Mouse (Mus musculus): Measurements from ENCODE around the gene Spred2.

Gene Spred2

GRCm38 (mm10) chr11:19983298-19983697, 59.1 kb downstream of the Spred2 start:
- DNase-seq (ENCODE audit: inconsistent ontology term), result no peak

- no peak for DNase-seq (ENCODE audit: inconsistent ontology term)
Observed at GRCm38 (mm10) chr11:19984029-19984428, 59.9 kb downstream of the Spred2 start.

- DNase-seq (ENCODE audit: inconsistent ontology term), result no peak
Observed at GRCm38 (mm10) chr11:19985283-19985854, 61.2 kb downstream of the Spred2 start.

- no peak for DNase-seq (ENCODE audit: inconsistent ontology term)
Observed at GRCm38 (mm10) chr11:19986443-19986861, 62.3 kb downstream of the Spred2 start.

- peak; percentile 55 for DNase-seq (ENCODE audit: inconsistent ontology term)
Observed at GRCm38 (mm10) chr11:19986871-19987755, 62.9 kb downstream of the Spred2 start.

- no peak for DNase-seq (ENCODE audit: inconsistent ontology term)
Observed at GRCm38 (mm10) chr11:19987756-19988091, 63.5 kb downstream of the Spred2 start.

- no peak for DNase-seq (ENCODE audit: inconsistent ontology term)
Observed at GRCm38 (mm10) chr11:19988224-19988623, 64.0 kb downstream of the Spred2 start.

- no peak for DNase-seq (ENCODE audit: inconsistent ontology term)
Observed at GRCm38 (mm10) chr11:19988631-19989030, 64.5 kb downstream of the Spred2 start.

GRCm38 (mm10) chr11:19989141-19989910, 65.2 kb downstream of the Spred2 start:
- DNase-seq (ENCODE audit: inconsistent ontology term), result no peak

GRCm38 (mm10) chr11:19990731-19991130, 66.6 kb downstream of the Spred2 start:
- DNase-seq (ENCODE audit: inconsistent ontology term), result no peak

GRCm38 (mm10) chr11:19991303-19991976, 67.3 kb downstream of the Spred2 start:
- no peak for DNase-seq (ENCODE audit: inconsistent ontology term)

- DNase-seq (ENCODE audit: inconsistent ontology term), result no peak
Observed at GRCm38 (mm10) chr11:19992341-19993281, 68.4 kb downstream of the Spred2 start.

- no peak for DNase-seq (ENCODE audit: inconsistent ontology term)
Observed at GRCm38 (mm10) chr11:19993753-19994152, 69.6 kb downstream of the Spred2 start.

GRCm38 (mm10) chr11:19994262-19994790, 70.2 kb downstream of the Spred2 start:
- DNase-seq (ENCODE audit: inconsistent ontology term), result no peak

GRCm38 (mm10) chr11:19997940-19998339, 73.8 kb downstream of the Spred2 start:
- peak; percentile 31 for DNase-seq (ENCODE audit: inconsistent ontology term)

- no peak for DNase-seq (ENCODE audit: inconsistent ontology term)
Observed at GRCm38 (mm10) chr11:20002883-20003282, 78.7 kb downstream of the Spred2 start.

- DNase-seq (ENCODE audit: inconsistent ontology term), result no peak
Observed at GRCm38 (mm10) chr11:20007701-20008100, 83.5 kb downstream of the Spred2 start.

GRCm38 (mm10) chr11:20011210-20011978, 87.2 kb downstream of the Spred2 start:
- DNase-seq (ENCODE audit: inconsistent ontology term), result no peak

GRCm38 (mm10) chr11:20013366-20013765, 89.2 kb downstream of the Spred2 start:
- DNase-seq (ENCODE audit: inconsistent ontology term), result no peak

- no peak for DNase-seq (ENCODE audit: inconsistent ontology term)
Observed at GRCm38 (mm10) chr11:20017937-20018336, 93.8 kb downstream of the Spred2 start.
